Mouse (Mus musculus) inflammation-experienced regulatory T-cells, adult 6 months (primary cell): Measurements from ENCODE around the gene Rab26. TPM values are rescaled to one million over a fixed set of nuclear protein-coding genes. Genes with fewer than 3 reads are reported as not detected.

Source experiments
- ATAC-seq: one replicate; pipeline ENCODE4 v1.8.0; 2017
- polyA plus RNA-seq, 3 experiments: library from polyadenylated mRNA; unstranded; fragments of 100-300 nt; shearing (Covaris generic); gene quantifications; one replicate each; pipeline ENCODE4 v1.2.1; 2017

Gene Rab26
- polyA plus RNA-seq, 3 experiments from 2014 or later, result 1.1 to 6.5 (median 2.0) TPM

GRCm38 (mm10) chr17:24477985-24478600 lies 55.9 kb downstream of the Rab26 start:
- no peak for ATAC-seq

Other genes starting within 250 kb of the Rab26 start
- gene Abca17, start 183.1 kb downstream of the Rab26 start, polyA plus RNA-seq, result not detected
- gene Abca3, start 182.3 kb downstream of the Rab26 start, polyA plus RNA-seq, result 10 to 100 TPM; 17.8 to 31.2 (median 26.3) TPM
- gene Rnps1, start 119.6 kb downstream of the Rab26 start, polyA plus RNA-seq, result 100 to 1,000 TPM; 118 to 138 (median 130) TPM
- 10 to 100 TPM; 52.4 to 61.7 (median 59.7) TPM for gene Eci1, start 107.6 kb downstream of the Rab26 start, polyA plus RNA-seq
- 1 to 10 TPM; 2.9 to 6.5 (median 4.8) TPM for gene Dnase1l2, start 91.1 kb downstream of the Rab26 start, polyA plus RNA-seq
- 10 to 100 TPM; 22.1 to 49.8 (median 23.6) TPM for gene E4f1, start 63.9 kb downstream of the Rab26 start, polyA plus RNA-seq
- 1 to 10 TPM; 3.5 to 6.9 (median 4.6) TPM for gene Pgp, start 63.8 kb downstream of the Rab26 start, polyA plus RNA-seq
- gene Bricd5, start 60.3 kb downstream of the Rab26 start, polyA plus RNA-seq, result not detected
- 10 to 100 TPM; 14.0 to 14.9 (median 14.5) TPM for gene Mlst8, start 55.1 kb downstream of the Rab26 start, polyA plus RNA-seq
- under 1 TPM in 2 of 3 experiments, not detected in 1; 0.16 to 0.23 TPM for gene Caskin1, start 45.6 kb downstream of the Rab26 start, polyA plus RNA-seq
- gene Traf7, start 6.3 kb downstream of the Rab26 start, polyA plus RNA-seq, result 10 to 100 TPM; 45.5 to 54.2 (median 53.7) TPM
- 10 to 100 TPM in 2 of 3 experiments, 1 to 10 TPM in 1; 9.9 to 32.6 (median 22.6) TPM for gene Pkd1, start 15.6 kb upstream of the Rab26 start, polyA plus RNA-seq
- gene Tsc2, start 98.4 kb upstream of the Rab26 start, polyA plus RNA-seq, result 10 to 100 TPM; 17.0 to 17.7 (median 17.1) TPM
- 1 to 10 TPM; 2.0 to 4.8 (median 2.8) TPM for gene Nthl1, start 98.5 kb upstream of the Rab26 start, polyA plus RNA-seq
- gene Slc9a3r2, start 116.1 kb upstream of the Rab26 start, polyA plus RNA-seq, result not detected
- gene Npw, start 124.2 kb upstream of the Rab26 start, polyA plus RNA-seq, result not detected
- 1 to 10 TPM; 4.1 to 5.8 (median 5.4) TPM for gene Zfp598, start 135.5 kb upstream of the Rab26 start, polyA plus RNA-seq
- 1 to 10 TPM in 2 of 3 experiments, under 1 TPM in 1; 0.51 to 5.4 (median 1.7) TPM for gene Syngr3, start 155.7 kb upstream of the Rab26 start, polyA plus RNA-seq
- 10 to 100 TPM; 10.2 to 18.4 (median 13.1) TPM for gene Gfer, start 161.9 kb upstream of the Rab26 start, polyA plus RNA-seq
- 1 to 10 TPM; 1.8 to 3.5 (median 2.7) TPM for gene Noxo1, start 162.0 kb upstream of the Rab26 start, polyA plus RNA-seq
- gene Tbl3, start 173.4 kb upstream of the Rab26 start, polyA plus RNA-seq, result 10 to 100 TPM; 29.5 to 55.4 (median 32.2) TPM
- gene Rnf151, start 183.9 kb upstream of the Rab26 start, polyA plus RNA-seq, result not detected
- gene Rps2, start 183.9 kb upstream of the Rab26 start, polyA plus RNA-seq, result 100 to 1,000 TPM; 452 to 883 (median 453) TPM
- 100 to 1,000 TPM; 234 to 249 (median 238) TPM for gene Ndufb10, start 190.3 kb upstream of the Rab26 start, polyA plus RNA-seq
- gene Rpl3l, start 193.6 kb upstream of the Rab26 start, polyA plus RNA-seq, result not detected
- gene Msrb1, start 202.4 kb upstream of the Rab26 start, polyA plus RNA-seq, result 10 to 100 TPM; 27.2 to 34.4 (median 28.6) TPM
- gene Hs3st6, start 218.8 kb upstream of the Rab26 start, polyA plus RNA-seq, result not detected